Mouse (Mus musculus): Measurements from ENCODE around the gene Amd1.

Amd1 gene

GRCm38 (mm10) chr10:40250969-40251368, 51.0 kb downstream of the Amd1 start:
- in situ Hi-C loops (cut with MboI) = no loop called here

- in situ Hi-C loops (cut with MboI) = no loop called here
These were observed 52.4 kb downstream of the Amd1 start for GRCm38 (mm10) chr10:40249625-40250024.

- in situ Hi-C loops (cut with MboI) = no loop called here
These were observed 54.7 kb downstream of the Amd1 start for GRCm38 (mm10) chr10:40247166-40247716.

GRCm38 (mm10) chr10:40246374-40247165, 55.4 kb downstream of the Amd1 start, which contains the start of gene Rpf2:
Rpf2 (minus strand) TSS chr10:40247036.
- in situ Hi-C loops (cut with MboI) = no loop called here

GRCm38 (mm10) chr10:40237826-40238225, 64.2 kb downstream of the Amd1 start:
- in situ Hi-C loops (cut with MboI) = no loop called here

All from mature B cell (primary cell).